Mouse (Mus musculus) lung, adult 2 months (tissue): ENCODE measurements around the gene Zcchc14. TPM values are rescaled to one million over a fixed set of nuclear protein-coding genes. Genes with fewer than 3 reads are reported as not detected.

Experiments used
- DNase-seq: peaks from one replicate; pipeline ENCODE4 v3.0.0; 2022
- H3K4me1 ChIP-seq: fragments of 200-500 bp; 2 replicates; pipeline ENCODE4 v1.6.1; 2011; ENCODE audit warnings: low read length; ENCODE audit not compliant: control insufficient read depth, insufficient read depth
- H3K4me3 ChIP-seq: fragments of 200-500 bp; replicated peaks from 2 replicates; pipeline ENCODE3; 2011; ENCODE audit warnings: low read depth, mild to moderate bottlenecking, control low read depth, low read length; ENCODE audit errors: extremely low read depth
- CTCF ChIP-seq: fragments of 200-500 bp; IDR thresholded peaks from 2 replicates; pipeline ENCODE4 v1.5.1; 2011; ENCODE audit warnings: mild to moderate bottlenecking, low read length, control low read depth; ENCODE audit not compliant: insufficient read depth
- POLR2A ChIP-seq: fragments of 200-500 bp; IDR thresholded peaks from 2 replicates; pipeline ENCODE4 v1.6.1; 2011; ENCODE audit warnings: low read depth, mild to moderate bottlenecking, control low read depth, low read length, borderline replicate concordance; ENCODE audit errors: extremely low read depth
- WGBS: fragments of 180-500 bp; shearing (Covaris S2); methylation state at CpG from one replicate; pipeline ENCODE4 v1.1.7; 2018; 5-methylcytosine and 5-hydroxymethylcytosine counted together
- polyA plus RNA-seq: library from polyadenylated mRNA; depleted of rRNA; stranded (reverse); fragments of >200 nt; gene quantifications from 2 replicates; pipeline ENCODE4 v1.2.3, GENCODE M21; 2012; rRNA removed

The Zcchc14 gene
- polyA plus RNA-seq: 40.8 and 50.9 TPM in 2 replicates

DNA sequence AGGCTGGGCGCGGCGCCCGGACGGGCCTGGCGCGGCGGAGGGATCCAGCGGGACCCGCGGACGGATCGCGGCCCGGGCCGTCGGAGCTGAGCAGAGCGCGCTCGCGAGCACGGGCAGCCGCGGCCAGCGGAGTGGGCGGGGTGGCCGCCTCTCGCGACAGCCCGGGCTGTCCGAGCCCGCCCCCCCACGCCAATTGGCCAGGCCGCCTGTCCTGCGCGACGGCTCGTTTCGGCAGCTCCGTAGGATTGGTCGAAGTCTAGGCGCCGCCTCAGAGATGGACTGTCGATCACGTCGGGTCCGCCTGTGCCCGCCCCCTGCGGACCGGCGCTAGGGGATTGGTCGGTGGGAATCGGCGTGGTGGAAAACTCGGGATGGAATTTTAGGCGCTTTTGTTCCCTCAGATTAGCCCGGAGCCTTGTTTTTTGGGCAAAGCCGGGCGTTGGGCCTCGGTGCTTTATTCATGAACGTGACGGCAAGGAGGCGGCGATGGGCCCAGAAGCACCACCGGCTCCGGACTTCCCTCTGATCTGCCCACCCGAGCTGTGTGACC is at the start of gene Zcchc14:
TSS of gene Zcchc14 (minus strand) at position 128 of the 550 bp plus-strand sequence.
- Histone ChIP-seq H3K4me3 (peak within 1 kb of the TSS; percentile 78), H3K4me1 (peaks cover 17% of the 10 kb centered on the region)
- peak; percentile 63; the same call in 1 of the 2 replicates for TF ChIP-seq POLR2A
- TF ChIP-seq CTCF: no peak
- 1% methylated on average over 61 of the region's 67 CpGs for WGBS
- DNase-seq: peak; percentile 91

- TF ChIP-seq POLR2A (no peak), CTCF (no peak)
- no peak for DNase-seq
- 96% methylated on average over 2 of the region's 2 CpGs for WGBS
- Histone ChIP-seq H3K4me3 (no peak overlapping the region), H3K4me1 (0 out of 2 replicates have a peak, but pooled peaks cover 2% of the 10 kb centered on the region)
These were observed 47.2 kb upstream of the Zcchc14 start for GRCm38 (mm10) chr8:121699936-121700335.

DNA sequence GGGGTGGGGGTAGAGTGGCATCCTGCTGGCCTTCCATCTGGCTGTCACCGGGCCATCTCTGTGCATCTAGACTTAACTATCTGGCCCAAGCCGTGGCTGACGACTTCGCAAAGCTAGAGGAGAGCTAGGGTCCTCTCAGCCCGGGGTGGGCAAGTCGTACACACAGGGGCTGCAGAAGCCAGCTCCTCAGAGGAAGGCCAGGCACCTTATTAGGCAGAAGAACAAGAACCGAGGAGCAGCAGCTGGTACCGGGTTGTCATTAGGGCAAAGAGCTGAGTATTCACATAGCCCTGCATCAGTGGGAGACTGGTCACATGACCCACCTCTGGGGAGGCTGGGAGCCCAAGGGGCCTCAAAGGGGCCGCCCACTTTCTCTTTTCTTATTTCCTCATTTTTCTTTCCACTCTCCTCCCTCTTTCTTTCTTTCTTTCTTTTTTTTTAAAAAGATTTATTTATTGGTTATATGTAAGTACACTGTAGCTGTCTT is 46.0 kb upstream of the Zcchc14 start:
- Histone ChIP-seq H3K4me3 (no peak overlapping the region), H3K4me1 (0 out of 2 replicates have a peak, but pooled peaks cover 2% of the 10 kb centered on the region)
- 11% methylated on average over 9 of the region's 9 CpGs for WGBS
- no peak for TF ChIP-seq CTCF
- TF ChIP-seq POLR2A: no peak
- DNase-seq: no peak

DNA sequence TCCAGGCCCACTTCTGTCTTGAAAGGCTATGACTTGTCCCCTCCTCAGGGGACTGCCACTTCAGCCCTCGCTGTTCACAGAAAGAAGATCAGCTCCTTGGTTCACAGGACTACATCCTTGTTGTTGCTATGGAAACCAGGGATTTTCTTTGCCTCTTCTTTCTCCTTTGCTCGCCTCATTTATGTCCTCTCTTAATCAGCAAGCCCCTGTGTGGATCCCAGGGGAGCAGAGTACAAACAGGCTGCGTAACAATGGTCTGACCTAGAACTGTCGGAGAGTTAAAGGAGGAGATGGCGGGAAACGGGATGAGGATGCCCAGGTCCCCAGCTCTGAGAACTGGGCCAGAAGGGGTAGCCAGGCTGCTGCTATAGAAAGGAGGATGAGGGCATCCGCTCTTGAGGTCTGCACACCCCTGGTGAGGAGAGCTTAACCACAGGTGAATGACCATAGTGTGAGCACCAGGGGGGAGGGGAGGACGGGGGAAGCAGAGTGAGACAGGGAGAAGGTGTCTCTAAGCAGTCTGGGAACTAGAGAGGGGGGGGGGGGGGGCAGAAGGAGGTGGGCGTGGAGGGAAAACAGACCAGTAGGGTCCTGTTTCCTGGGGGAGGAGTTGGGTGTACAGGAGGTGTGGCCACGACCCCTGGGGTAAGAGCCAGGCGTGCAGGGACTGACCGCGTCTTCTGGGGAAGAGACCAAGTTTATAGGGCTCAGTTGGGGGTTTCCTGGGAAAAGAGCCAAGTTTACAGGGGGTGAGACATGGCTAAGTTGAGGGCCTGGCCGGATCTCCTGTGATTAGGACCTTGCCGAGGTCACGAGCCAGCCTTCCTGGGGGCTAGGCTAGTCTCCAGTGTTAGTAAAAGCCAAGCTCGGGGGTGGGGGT is 45.3 kb upstream of the Zcchc14 start:
- 0 out of 2 replicates have a peak, but pooled peaks cover 2% of the 10 kb centered on the region for H3K4me1 ChIP-seq
- no peak for DNase-seq
- TF ChIP-seq CTCF (no peak), POLR2A (no peak)
- WGBS: 10% methylated on average over 16 of the region's 17 CpGs
- no peak overlapping the region for H3K4me3 ChIP-seq

- WGBS: 27% methylated on average over 6 of the region's 6 CpGs
- no peak overlapping the region for H3K4me3 ChIP-seq
- TF ChIP-seq CTCF (no peak), POLR2A (no peak)
- peak; percentile 69 for DNase-seq
- H3K4me1 ChIP-seq: 0 out of 2 replicates have a peak, but pooled peaks cover 2% of the 10 kb centered on the region
These were observed 43.0 kb upstream of the Zcchc14 start for GRCm38 (mm10) chr8:121695585-121696184.

- no peak for TF ChIP-seq POLR2A
- peak; percentile 85 for TF ChIP-seq CTCF
- no peak overlapping the region for H3K4me3 ChIP-seq
- 0 out of 2 replicates have a peak, but pooled peaks cover 2% of the 10 kb centered on the region for H3K4me1 ChIP-seq
- 55% methylated on average over 4 of the region's 4 CpGs for WGBS
- DNase-seq: peak; percentile 57
These were observed 41.8 kb upstream of the Zcchc14 start for GRCm38 (mm10) chr8:121694453-121694852.

DNA sequence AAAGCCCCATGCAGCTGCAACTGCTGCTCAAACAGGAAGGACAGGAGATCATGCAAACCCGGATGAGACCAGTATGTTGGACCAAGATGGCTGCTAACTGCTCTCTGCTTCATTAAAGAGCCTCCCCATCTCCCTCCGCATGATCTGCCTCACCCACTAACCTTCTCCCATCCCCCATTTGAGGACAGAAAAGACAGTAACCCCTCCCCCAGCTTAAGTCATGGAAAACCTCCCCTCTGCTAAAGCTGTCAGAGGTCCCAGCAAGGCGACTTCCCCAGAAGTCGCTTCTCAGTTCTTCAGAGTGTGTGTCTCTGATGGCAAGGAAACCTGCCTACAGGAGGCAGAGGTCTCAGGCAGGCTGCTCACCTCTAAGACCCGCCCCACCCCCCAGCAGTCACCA is 35.8 kb upstream of the Zcchc14 start:
- H3K4me3 ChIP-seq: no peak overlapping the region
- 39% methylated on average over 5 of the region's 5 CpGs for WGBS
- DNase-seq: no peak
- no peak for TF ChIP-seq CTCF
- no peak for TF ChIP-seq POLR2A
- no peaks in the 10 kb centered on the region for H3K4me1 ChIP-seq

GRCm38 (mm10) chr8:121687455-121688161 is 34.9 kb upstream of the Zcchc14 start:
- no peaks in the 10 kb centered on the region for H3K4me1 ChIP-seq
- H3K4me3 ChIP-seq: no peak overlapping the region
- 64% methylated on average over 14 of the region's 14 CpGs for WGBS
- DNase-seq: no peak
- TF ChIP-seq POLR2A: no peak
- TF ChIP-seq CTCF: no peak

- Histone ChIP-seq H3K4me1 (no peaks in the 10 kb centered on the region), H3K4me3 (no peak overlapping the region)
- TF ChIP-seq CTCF (peak; percentile 90), POLR2A (no peak)
- peak; percentile 75 for DNase-seq
- WGBS: 9% methylated on average over 4 of the region's 4 CpGs
These were observed 32.7 kb upstream of the Zcchc14 start for GRCm38 (mm10) chr8:121685419-121685818.
